Mouse (Mus musculus) gastrocnemius, adult 18-20 months (tissue): ENCODE measurements around the gene Cmip. TPM values are rescaled to one million over a fixed set of nuclear protein-coding genes. Genes with fewer than 3 reads are reported as not detected.

Experiments
- DNase-seq: peaks from one replicate; pipeline ENCODE4 v3.0.0; 2021; ENCODE audit warnings: low spot score
- total RNA-seq, 2 experiments: library from RNA; stranded (reverse); gene quantifications; 2 replicates each; pipeline ENCODE4 v1.2.3; 2021

The Cmip gene
- total RNA-seq, 2 experiments from 2014 or later: 6.8 to 8.5 TPM

DNA sequence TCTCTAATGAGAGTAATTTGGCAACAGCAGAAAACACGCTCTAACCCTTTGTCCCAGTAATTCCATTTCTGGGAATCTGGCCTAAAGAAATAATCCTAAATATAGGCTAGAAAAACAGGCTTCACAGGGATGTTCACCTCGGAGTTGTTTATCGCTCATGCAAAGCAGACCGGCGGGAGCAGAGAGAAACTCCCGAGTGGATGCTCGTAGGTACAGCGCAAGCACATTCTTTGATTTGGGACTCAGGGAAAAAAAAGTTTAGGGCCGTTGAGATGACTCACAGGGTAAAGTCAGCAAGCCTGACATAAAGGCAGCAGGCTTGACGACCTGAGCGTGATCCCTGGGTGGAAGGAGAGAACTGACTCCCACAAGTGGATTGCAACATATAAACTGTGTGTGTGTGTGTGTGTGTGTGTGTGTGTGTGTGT lies 116.2 kb downstream of the Cmip start:
- DNase-seq: no peak

DNA sequence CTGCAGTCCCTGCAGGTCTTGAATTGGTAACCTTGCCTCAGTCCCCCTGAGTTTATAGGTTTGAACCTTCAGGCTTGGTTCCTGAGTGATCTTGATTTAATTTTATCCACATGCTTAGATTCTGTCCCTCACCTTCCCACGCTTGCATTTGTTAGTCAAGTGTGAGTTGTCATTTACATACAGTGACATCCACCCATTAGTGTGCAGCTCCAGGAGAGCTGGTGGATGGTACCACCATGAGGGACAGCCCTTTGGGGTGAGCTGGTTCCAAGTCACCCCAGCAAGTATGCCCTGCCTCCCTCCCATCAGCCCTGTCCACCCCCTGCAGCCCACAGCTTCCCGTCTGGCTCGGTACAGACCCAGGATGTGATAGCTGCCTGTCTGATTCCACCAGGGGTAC lies 117.2 kb downstream of the Cmip start:
- no peak for DNase-seq

DNA sequence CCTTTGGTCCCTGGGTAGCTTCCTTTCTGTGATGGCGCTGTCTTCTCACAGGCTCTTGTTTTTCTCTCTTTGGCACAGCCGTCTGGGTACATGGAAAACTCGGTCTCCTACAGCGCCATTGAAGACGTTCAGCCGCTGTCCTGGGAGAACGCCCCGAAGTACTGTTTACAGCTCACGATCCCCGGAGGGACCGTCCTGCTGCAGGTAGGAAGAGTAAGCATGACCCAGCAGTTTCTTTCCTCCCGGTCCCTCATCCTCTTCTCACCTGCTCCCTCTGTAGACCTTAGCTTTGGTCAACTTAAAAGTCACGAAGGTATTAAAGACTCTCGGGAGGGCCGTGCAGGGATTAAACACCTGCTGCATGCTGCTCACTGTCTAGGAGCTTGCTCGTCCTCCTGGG lies 120.1 kb downstream of the Cmip start:
- no peak for DNase-seq

DNA sequence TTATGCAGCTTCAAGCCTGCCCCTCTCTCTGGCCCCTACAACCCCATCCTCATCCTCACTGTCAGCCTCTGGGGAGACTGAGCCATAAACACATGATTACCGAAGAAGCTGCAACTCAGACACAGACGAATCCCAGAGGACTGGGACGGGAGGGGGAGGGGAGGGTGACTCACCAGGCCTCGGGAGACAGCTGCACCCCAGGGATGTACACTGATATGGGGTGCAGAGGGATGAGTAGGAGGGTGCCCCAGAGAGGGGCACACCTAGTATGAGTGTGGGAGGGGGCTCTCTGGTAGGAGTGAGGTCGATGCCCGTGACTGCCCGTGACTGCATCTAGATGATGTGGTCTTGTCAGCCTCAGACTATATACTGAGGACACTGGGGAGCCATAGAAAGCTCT lies 121.8 kb downstream of the Cmip start:
- DNase-seq: no peak

DNA sequence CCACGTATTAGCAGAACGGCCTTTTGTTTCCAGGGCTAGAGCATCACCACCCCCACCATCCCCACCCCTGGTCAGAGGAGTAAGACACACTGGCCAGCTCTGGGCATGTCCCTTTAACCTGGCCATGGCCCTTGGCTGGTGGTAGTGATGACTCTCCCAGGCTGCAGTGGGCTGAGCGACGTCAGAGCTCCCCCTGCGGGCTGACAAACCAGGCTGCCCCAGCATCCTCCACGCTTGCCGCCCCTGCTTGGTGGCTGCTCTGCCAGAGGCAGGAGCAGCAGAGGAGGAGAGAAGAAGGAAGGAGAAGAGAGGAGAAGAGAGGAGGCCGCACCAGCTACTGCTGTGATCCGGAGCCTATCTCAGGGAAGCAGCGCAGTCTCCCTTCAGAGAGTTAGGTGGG lies 122.3 kb downstream of the Cmip start:
- peak; percentile 41 for DNase-seq

DNA sequence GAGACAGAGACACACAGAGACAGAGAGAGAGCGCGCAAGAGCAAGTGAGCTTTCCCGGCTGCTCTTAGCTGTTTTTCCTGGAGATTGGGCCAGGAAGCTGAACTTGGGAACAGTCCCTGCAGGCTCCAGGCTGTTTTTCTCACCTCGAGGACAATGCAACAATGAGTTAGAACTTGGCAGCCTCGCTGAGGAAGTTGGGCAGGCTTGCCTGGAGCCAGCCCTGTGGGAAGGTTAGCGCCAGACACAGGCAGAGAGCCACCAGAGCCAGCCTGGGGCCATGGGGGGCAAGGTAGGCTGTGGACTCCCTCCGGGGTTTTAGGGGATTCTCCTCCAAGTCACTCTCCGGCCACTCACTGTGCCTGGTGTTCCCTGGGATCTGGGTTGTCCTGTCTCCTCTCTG lies 123.9 kb downstream of the Cmip start:
- DNase-seq: peak; percentile 45

DNA sequence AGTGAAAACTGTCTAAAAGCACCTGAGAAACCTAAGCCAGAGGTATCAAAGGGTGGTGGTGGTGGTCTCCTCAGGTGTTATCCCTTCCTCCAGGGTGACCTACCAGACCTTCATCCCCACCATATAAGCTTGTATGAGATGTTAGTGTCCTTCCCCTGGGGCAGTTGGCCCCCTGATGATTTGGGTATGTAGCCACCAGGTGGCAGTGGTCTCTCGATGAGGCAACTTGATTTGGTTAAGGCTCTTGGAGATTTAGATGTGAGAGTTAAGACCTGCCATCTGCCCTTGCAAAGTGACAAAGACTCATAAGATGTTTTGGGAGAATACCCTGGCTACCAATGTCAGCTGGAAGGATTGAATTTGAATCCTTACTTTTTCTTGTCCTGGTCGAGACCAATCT lies 129.3 kb downstream of the Cmip start:
- peak; percentile 64 for DNase-seq

DNA sequence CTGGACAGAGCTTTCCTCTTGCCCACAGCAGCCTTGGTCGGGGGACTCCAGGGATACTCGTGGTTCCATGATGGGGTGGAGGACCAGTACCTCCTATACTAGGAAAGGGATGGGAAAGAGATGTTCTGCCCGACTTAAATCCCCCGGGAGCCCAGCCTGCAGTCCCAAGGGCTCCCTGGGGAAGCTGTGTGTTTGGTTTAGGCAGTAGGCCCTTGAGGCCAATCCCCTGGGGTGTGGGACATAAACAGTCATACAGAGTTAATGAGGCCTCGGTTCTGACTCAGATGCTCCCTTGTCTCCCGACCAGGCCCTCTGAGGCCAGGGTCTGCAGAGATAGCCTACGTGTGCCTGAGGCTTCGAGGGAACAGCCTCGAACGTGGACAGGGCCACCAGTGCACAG lies 130.8 kb downstream of the Cmip start:
- no peak for DNase-seq

DNA sequence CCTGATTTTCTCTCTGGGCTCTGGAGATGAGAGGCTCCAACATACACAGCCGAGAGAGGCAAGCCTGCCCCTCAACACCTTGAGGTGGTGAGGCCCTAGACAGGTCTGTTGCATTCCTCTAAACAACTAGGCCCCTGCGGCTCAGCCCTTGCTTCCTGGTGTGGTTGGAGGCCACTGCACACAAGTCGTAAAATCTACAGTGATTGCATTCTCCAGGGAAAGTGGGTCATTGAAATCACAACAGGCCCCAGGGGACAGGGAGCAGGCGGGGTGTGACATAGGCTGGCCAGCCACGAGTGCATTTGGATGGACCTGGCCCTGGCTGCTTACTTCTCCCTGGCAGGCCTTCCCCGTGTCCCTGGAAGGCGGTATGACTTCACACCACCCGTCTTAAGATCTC lies 131.5 kb downstream of the Cmip start:
- DNase-seq: no peak

DNA sequence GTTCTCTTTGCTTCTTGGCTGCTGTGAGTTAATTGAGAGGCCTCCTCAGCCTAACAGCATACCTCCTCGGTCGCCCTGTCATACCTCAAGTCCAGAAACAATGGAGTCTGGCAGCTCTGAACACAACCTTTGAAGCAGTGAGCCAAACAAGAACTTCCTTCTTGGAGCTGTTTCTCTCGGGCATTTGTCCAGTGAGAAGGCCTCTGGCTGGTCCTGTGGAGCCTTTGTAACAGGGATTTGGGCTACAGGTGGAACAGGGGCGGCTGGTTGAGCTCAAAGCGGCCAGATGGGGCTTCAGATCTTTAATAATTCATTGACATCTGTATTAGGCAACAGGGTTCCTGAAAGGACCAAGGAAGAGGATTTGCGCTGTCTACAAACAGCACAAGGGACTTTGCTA lies 137.0 kb downstream of the Cmip start:
- DNase-seq: no peak

DNA sequence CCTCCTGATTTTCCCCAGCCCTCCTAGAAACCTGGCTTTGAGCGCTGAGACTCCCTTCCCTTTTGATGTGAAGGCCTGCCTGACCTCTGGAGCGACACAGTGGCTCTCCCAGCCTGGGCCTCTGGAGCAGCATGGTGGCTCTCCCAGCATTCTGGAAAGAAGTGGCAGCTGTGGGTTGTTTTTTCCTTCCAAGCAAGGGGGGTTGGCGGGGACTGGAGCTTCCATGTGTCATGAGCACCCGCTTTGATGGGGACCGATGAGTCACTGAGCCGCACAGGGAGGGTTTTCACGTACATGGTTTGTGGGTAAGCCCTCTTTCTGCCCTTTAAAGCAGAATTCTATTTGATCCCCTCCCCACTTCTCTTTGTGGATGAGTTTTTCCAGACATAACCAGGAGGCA lies 138.2 kb downstream of the Cmip start:
- DNase-seq: no peak

DNA sequence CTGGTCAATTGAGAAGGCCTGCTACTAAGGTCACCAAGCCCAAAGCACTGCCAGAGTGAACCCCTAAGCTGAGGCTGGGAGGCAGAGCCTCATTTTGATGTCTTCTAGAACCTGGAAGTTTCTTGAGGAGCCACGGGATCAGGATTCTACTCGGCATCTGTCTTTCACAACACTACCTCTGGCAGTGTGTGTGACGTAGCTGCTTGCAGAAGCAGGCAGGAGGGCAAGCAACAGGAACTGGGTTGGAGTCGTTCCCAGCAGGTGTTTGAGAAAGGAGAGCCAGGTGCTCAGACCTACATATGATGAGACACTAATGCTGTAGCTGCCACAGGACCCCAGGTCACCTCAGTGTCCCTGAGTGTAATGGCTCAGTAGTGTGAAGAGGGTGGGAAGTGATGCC lies 140.0 kb downstream of the Cmip start:
- no peak for DNase-seq

DNA sequence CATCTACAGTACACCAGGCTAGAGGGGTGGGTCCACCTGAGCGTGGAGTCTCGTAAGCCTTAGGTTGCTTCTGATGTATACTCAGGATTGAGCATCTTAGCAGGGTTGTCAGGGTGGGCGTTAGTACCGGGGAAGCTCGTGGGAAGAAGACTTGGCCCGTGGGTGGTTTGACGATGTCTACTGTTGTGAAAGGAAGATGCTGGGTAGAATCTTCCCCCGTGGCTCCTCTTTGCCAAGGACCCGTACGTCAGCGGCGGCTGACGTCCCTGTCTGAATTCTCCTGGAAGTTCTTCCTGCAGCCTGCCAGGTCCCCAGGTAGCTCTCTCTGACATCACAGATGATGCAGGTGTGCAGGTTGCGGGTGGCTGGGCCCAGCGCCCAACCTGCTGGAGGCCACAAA lies 140.9 kb downstream of the Cmip start:
- no peak for DNase-seq

DNA sequence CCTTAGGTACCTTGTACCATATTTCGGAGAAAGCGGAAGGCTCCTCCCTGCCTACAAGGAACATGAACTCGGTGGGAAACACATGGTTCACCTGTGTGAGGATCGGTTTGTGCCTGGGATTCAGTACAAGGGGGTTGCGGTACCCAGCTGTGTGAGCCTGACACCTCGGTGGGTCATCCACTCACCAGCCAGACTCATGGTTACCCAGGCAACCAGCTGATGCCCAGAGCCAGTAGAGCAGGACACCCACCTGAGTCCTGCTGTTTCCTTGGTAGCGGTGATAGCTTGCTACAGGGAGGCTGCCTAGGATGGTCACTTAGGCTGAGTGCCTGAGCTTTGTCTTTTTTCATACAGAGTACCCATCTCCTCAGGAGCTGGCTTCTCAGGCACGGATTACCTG lies 142.4 kb downstream of the Cmip start:
- no peak for DNase-seq

DNA sequence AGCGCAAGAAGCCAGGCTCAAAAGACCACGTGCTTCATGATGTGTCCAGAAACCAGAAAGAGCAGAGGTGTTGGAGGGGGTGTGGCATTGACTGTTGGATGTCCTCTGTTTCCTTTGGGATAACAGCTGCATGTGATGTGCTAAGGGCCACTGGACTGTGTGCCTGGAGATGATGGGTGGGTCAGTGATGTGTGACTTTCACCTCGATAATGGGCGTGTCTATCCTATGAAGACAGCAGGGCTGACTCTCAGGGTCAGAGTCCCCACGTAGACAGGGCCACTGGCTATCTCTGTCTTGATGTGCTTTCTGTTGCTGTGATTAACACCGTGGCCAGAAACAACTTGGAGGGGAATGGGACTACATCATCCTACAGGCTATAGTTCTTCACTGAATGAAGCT lies 144.0 kb downstream of the Cmip start:
- no peak for DNase-seq

DNA sequence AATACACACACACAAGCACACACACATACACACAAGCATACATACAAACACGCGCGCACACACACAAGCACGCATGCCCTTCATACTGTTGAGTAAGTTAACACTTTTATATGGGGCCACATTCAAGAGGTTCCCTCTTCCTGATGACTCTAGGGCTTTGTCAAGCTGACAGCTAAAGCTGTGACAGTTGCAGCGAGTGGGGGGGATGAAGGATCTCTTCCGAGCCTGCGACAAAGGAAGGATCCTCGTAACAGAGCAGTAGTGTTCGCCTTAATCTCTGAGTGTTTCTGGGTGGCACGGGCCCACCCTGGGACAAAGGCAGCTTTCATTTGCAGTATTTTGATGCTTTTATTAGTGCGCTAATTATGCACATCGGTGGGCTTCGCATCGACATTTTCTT lies 145.0 kb downstream of the Cmip start:
- no peak for DNase-seq

DNA sequence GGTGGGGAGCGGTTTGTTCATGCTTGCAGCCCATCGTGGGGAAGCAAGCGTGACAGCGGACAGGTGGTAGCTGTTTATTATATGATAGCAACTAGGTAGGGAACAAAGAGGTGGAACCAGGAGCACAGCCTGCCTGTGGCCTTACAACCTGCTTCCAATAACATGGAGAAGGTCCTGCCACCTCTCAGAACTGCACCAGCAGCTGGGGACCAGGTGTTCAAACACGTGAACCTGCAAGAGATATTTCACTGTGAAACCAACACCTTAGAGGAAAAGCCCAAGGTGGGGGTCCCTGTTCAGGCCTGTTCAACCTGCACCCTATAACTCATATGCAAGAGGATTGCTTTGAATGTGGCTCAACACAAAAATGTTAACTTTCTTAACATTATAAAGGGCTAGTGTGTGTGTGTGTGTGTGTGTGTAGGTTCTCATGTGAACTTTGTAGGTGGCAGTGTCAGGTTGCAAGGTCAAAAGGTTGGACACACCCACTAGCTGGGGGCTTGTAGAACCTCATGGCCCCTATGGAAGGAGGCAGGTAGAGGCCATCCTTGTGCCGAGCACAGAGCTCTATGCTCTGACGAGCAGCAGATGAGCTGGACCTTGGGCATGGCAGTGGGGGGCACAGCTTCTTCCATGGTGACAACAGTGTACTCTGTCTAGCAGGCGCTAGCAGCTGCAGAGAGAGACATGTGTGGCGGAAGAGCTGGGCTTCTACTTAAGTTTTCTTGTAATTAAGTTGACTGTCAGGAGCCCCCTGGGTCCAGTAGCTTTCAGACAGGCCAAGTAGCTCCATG lies 146.2 kb downstream of the Cmip start:
- no peak for DNase-seq

DNA sequence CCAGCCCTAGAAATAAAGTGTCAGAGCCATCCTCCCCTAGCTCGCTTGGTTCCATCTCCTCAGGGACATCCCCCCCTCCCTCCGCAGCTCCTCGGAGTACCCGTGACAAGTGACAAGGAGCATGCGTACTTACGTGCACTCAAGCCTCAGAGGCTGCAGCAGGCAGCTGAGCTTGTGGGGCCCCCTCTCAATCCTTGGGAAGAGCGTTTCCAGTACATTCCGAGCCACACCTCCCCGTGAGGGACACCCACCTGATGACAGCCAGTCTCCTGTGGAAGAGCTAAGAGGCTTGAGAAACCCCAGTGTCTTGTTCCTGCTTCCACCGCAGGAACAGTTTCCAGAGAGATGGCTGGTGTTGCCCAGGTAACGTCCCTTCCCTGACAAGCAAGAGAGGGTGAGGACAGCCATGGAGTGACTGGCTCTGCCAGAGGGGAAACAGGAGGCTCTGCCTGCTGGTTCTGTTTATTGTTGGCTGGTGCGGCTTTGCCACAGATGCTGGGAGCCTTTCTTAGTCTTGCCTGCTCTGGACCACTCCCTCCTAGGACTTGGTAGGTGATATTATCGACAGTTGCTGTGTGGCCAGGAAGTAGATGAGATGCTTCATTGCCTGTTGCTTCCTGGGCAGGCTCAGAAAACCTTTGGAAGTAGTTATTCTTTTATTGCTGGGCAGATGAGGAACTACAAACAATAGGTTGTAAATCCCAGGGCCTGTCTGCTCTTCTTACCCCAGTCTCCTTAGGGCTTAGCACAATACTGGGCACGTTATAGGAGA lies 147.0 kb downstream of the Cmip start:
- no peak for DNase-seq

DNA sequence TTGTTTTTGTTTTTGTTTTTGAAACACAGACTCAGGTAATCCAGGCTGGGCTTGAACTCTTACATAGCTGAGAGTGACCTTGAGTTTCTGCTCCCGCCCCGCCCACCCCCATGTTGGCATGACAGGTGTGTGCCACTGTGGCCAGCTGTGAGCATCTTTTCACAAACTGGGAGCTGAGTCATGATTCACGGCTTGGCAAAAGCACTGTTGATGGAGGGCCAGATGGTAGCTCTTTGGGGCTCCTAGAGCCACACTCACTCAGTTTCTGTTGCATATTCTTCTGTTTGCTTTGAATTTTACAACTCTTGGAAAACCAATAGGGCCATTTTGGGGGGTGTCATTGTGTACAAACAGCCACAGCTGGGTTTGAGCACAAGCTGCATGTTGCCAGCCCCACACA lies 149.2 kb downstream of the Cmip start:
- DNase-seq: no peak

DNA sequence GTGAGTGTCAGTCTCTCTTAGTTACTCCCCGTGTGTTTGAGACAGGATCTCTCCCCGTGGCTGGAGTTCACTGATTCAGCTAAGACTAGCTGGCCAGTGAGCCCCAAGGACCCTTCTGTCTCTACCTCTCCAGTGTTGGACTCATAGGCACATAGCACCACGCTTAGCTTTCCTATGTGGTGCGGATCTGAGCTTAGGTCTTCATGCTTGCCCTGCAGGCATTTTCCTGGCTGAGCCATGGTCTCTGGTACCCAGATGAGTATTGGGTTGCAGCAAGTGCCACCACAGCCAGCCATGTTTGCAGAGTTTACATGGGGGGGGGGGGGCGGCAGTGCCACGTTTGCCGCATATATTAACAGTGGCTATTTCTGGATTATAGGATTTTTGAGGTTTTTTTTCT lies 151.8 kb downstream of the Cmip start:
- no peak for DNase-seq

DNA sequence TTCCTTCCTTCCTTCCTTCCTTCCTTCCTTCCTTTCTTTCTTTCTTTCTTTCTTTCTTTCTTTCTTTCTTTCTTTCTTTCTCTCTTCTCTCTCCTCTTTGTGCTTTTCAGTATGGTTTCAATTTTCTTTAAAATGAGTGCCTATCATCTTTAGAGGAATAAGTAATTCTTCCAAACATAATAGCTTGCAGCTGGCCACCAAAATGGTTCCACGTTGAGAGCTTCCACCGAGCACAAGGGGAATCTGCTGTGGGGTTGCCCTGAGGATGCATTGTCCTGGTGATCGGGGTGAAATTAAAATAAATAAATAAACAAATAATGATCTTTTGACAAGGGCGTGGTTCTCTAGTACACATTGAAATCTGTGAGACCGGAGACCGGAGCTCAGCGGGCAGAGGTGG lies 152.2 kb downstream of the Cmip start:
- no peak for DNase-seq

DNA sequence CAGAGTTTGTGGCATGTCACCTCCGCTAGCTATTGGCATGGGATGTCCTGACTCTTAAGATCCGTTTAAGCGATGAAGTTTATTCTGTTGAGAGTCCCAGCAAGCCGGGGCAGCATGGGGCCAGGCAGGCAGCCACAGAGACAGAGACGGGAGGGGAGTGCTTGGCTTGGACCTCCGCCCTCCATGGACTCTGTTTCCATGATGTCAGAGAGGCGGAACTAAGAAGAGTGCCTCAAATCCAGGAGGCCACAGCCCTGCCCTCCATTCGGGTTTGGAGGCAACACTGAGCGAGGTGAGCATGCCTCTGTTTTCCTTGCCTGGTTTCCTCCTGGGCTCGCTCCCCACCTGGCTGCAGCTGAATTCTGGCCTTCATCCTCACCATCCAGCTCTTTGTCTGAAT lies 153.5 kb downstream of the Cmip start:
- peak; percentile 65 for DNase-seq

DNA sequence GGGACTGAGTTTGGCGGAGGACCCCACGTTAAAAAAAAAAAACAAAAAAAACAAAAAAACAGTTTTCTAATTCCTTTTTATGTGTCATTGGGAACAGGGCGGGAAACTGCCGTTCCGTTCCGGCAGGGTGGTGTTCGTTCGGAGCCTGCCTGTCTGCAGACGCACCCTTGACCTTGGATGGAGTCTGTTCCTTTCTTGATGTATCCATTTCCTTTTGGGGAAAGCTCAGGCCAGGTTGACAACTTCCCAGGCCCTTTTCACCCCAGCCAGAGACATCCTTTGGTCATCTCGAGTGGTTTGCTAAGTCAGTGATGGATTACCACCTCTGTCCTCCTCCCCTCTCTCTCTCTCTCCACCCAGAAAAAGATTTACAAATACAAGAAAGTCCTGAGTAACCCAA lies 154.0 kb downstream of the Cmip start:
- DNase-seq: no peak
